Mouse (Mus musculus): ENCODE results near the gene Rpl9-ps6. TPM values are rescaled to one million over a fixed set of nuclear protein-coding genes. Genes with fewer than 3 reads are reported as not detected.

The Rpl9-ps6 gene
- polyA plus RNA-seq (2017; shearing (Covaris generic)), result 312 TPM

GRCm38 (mm10) chr19:32466478-32466877 is at the start of gene Rpl9-ps6:
Gene Rpl9-ps6, minus strand, starts transcription at chr19:32466578.

GRCm38 (mm10) chr19:32485681-32486105 is 19.3 kb upstream of the Rpl9-ps6 start, which contains the start of gene Minpp1:
Gene Minpp1, plus strand, starts transcription at chr19:32485769.

Other genes starting within 250 kb of the Rpl9-ps6 start
- 181 TPM for gene Sgms1, start 76.9 kb downstream of the Rpl9-ps6 start, polyA plus RNA-seq (2017; shearing (Covaris generic))
- gene Minpp1, start 19.2 kb upstream of the Rpl9-ps6 start, polyA plus RNA-seq (2017; shearing (Covaris generic)), result 55.2 TPM
- 0.19 TPM for gene Papss2, start 129.2 kb upstream of the Rpl9-ps6 start, polyA plus RNA-seq (2017; shearing (Covaris generic))

Measured in naive thymus-derived CD4-positive, alpha-beta T cell, adult 5 months (primary cell).